Mouse (Mus musculus): ENCODE results near the gene Gm20388. TPM values are rescaled to one million over a fixed set of nuclear protein-coding genes. Genes with fewer than 3 reads are reported as not detected.

Gm20388 gene
- polyA plus RNA-seq, 1 experiment from 2014 or later = 7.4 TPM

- Histone ChIP-seq H3K36me3 (no peaks in the 10 kb centered on the region), H3K4me3 (replicated peaks) (no peak overlapping the region), H3K9me3 (replicated peaks) (no peaks in the 10 kb centered on the region), H3K27me3 (no peaks in the 10 kb centered on the region), H3K9ac (no peak overlapping the region), H3K4me1 (peaks cover 39% of the 10 kb centered on the region), H3K27ac (peak overlapping the region; percentile 9; the same call in 1 of the 2 replicates), H3K4me2 (no peak overlapping the region)
- ATAC-seq (replicated peaks; ENCODE audit: low FRiP score) = no peak
- 70% methylated on average over 6 of the region's 6 CpGs for whole genome bisulfite sequencing
Measured at GRCm38 (mm10) chr8:123034171-123034570, 3123.5 kb downstream of the Gm20388 start.

- Histone ChIP-seq H3K27ac (no peak overlapping the region), H3K4me1 (peaks cover 57% of the 10 kb centered on the region), H3K9me3 (replicated peaks) (no peaks in the 10 kb centered on the region), H3K36me3 (no peaks in the 10 kb centered on the region), H3K27me3 (no peaks in the 10 kb centered on the region), H3K4me2 (no peak overlapping the region), H3K4me3 (replicated peaks) (no peak overlapping the region), H3K9ac (no peak overlapping the region)
- ATAC-seq (replicated peaks; ENCODE audit: low FRiP score) = no peak
- WGBS = 41% methylated on average over 3 of the region's 3 CpGs
Measured at GRCm38 (mm10) chr8:123036956-123037355, 3126.3 kb downstream of the Gm20388 start.

GRCm38 (mm10) chr8:123037487-123037886 lies 3126.8 kb downstream of the Gm20388 start:
- H3K4me3 ChIP-seq (replicated peaks) = no peak overlapping the region
- no peaks in the 10 kb centered on the region for H3K9me3 ChIP-seq (replicated peaks)
- 79% methylated on average over 11 of the region's 11 CpGs for WGBS
- H3K9ac ChIP-seq = no peak overlapping the region
- H3K27me3 ChIP-seq = no peaks in the 10 kb centered on the region
- H3K27ac ChIP-seq = no peak overlapping the region
- H3K36me3 ChIP-seq = no peaks in the 10 kb centered on the region
- H3K4me2 ChIP-seq = no peak overlapping the region
- no peak for ATAC-seq (replicated peaks; ENCODE audit: low FRiP score)
- peaks cover 57% of the 10 kb centered on the region for H3K4me1 ChIP-seq

- Histone ChIP-seq H3K4me1 (peaks cover 60% of the 10 kb centered on the region), H3K4me2 (no peak overlapping the region), H3K9me3 (replicated peaks) (no peaks in the 10 kb centered on the region), H3K27me3 (no peaks in the 10 kb centered on the region), H3K36me3 (no peaks in the 10 kb centered on the region), H3K4me3 (replicated peaks) (no peak overlapping the region), H3K9ac (no peak overlapping the region), H3K27ac (no peak overlapping the region)
- 51% methylated on average over 2 of the region's 2 CpGs for WGBS
- ATAC-seq (replicated peaks; ENCODE audit: low FRiP score) = no peak
Measured at GRCm38 (mm10) chr8:123038351-123038750, 3127.7 kb downstream of the Gm20388 start.

DNA sequence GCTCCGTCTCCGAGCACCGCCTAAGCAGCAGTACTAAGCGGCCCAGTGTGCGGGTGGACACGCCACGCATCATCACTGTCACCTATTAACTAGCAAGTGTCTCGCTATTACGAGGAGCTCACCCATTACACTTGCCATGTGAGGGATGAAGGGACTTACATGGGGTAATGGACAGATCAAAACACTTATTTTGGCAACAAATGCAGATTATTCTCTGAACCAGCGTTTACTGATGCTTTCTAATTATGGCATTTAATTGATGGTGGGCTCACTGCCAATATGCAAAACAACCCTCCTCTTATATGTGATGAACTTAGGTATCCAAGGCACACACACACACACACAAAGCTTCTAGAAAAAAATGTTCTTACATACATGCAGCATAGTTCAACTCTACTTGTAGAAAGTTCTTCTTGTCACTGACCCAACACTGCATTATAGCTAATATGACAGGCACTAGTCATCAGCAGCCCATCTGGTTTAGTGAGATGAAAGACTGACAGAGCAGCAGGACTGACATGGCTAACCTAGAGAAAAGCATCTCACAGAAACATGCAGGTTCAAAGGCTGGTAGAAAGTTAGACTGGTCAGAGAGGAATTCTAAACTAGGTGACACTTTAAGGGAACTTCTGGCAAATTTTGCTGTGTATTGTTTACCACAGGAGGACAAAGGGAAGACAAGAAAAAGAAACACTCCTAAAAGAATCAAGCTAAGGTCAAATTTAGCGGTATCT lies 3128.9 kb downstream of the Gm20388 start:
- 68% methylated on average over 11 of the region's 11 CpGs for WGBS
- peak overlapping the region; percentile 100 for H3K4me3 ChIP-seq (replicated peaks)
- peak overlapping the region; percentile 99; the same call in 1 of the 2 replicates for H3K27ac ChIP-seq
- no peaks in the 10 kb centered on the region for H3K9me3 ChIP-seq (replicated peaks)
- peak overlapping the region; percentile 100; the same call in 1 of the 2 replicates for H3K9ac ChIP-seq
- ATAC-seq (replicated peaks; ENCODE audit: low FRiP score) = no peak
- no peaks in the 10 kb centered on the region for H3K27me3 ChIP-seq
- H3K36me3 ChIP-seq = no peaks in the 10 kb centered on the region
- H3K4me1 ChIP-seq = peaks cover 56% of the 10 kb centered on the region
- peak overlapping the region; percentile 80 for H3K4me2 ChIP-seq

- WGBS = 10% methylated on average over 4 of the region's 4 CpGs
- H3K36me3 ChIP-seq = no peaks in the 10 kb centered on the region
Measured at GRCm38 (mm10) chr8:123040110-123040650, 3129.5 kb downstream of the Gm20388 start.

DNA sequence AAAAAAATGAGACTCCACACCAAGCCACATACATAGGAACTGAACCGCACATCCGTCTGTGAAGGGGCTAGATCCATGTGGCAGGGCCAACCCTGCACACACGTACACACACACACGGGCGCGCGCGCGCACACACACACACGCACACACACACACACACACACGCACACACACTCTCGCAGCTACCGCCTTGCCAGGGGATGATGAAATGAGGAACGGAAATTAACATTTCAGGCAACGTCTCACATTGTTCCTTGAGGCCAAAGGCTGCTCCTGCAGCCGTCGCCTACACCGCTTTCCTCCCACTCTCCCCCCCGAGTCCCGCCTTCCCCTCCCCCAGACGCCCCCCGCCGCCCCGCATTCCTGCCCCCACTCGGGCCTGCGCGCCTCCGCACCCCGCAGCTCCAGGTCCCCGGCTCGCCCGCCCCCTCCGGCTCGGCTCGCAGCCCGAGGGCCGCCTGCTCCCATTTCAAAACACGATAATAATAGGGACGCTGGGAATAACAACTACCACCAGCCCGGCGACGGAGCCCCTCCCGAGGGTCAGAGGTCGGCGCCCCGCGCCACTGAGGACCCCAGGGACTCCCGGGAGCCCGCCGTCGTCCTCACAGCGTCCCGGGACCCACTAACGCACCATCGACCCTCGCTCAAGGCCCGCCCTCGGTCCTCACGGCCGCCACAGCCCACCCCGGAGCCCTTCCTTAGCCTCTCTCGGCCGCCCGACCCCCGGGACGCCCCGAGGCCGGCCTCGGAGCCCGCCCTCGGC lies 3130.6 kb downstream of the Gm20388 start:
- peak overlapping the region; percentile 99 for H3K27ac ChIP-seq
- WGBS = under 1% methylated on average over 63 of the region's 71 CpGs
- ATAC-seq (replicated peaks; ENCODE audit: low FRiP score) = no peak; the same call in 1 of the 2 replicates

More at GRCm38 (mm10) chr8:123040110-123040650, 3129.5 kb downstream of the Gm20388 start:
- Histone ChIP-seq H3K27me3 (no peaks in the 10 kb centered on the region), H3K9ac (peak overlapping the region; percentile 100), H3K27ac (peak overlapping the region; percentile 99), H3K4me3 (replicated peaks) (peak overlapping the region; percentile 100), H3K9me3 (replicated peaks) (no peaks in the 10 kb centered on the region), H3K4me1 (peaks cover 54% of the 10 kb centered on the region), H3K4me2 (peak overlapping the region; percentile 80)
- ATAC-seq (replicated peaks; ENCODE audit: low FRiP score) = no peak

DNA sequence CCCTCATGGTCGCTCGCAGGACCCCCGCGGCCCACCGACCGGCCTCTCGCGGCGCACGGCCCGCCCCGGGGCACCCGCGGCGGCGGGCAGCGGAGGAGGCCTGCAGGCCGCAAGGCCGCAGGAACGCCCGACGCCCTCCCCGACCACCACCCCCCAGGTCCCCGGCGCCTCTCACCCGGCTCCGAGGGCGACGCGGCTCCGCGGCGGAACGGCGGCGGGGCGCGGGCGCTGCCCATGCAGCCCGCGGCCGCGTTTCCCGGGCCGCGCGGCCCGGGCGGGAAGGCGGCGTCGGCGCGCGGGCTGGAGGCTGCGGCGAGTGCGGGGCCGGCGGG lies 3131.1 kb downstream of the Gm20388 start:
- H3K27ac ChIP-seq = peak overlapping the region; percentile 99
- no peaks in the 10 kb centered on the region for H3K9me3 ChIP-seq (replicated peaks)
- peaks cover 46% of the 10 kb centered on the region for H3K4me1 ChIP-seq
- ATAC-seq (replicated peaks; ENCODE audit: low FRiP score) = peak; percentile 22
- H3K4me3 ChIP-seq (replicated peaks) = peak overlapping the region; percentile 100
- under 1% methylated on average over 57 of the region's 60 CpGs for whole genome bisulfite sequencing
- peak overlapping the region; percentile 80 for H3K4me2 ChIP-seq
- peak overlapping the region; percentile 100 for H3K9ac ChIP-seq
- H3K27me3 ChIP-seq = no peaks in the 10 kb centered on the region
- H3K36me3 ChIP-seq = no peaks in the 10 kb centered on the region

More for the DNA sequence above, 3130.6 kb downstream of the Gm20388 start:
- Histone ChIP-seq H3K36me3 (no peaks in the 10 kb centered on the region), H3K4me1 (peaks cover 49% of the 10 kb centered on the region), H3K27me3 (no peaks in the 10 kb centered on the region), H3K4me3 (replicated peaks) (peak overlapping the region; percentile 100), H3K9ac (peak overlapping the region; percentile 100), H3K4me2 (peak overlapping the region; percentile 80), H3K9me3 (replicated peaks) (no peaks in the 10 kb centered on the region)

DNA sequence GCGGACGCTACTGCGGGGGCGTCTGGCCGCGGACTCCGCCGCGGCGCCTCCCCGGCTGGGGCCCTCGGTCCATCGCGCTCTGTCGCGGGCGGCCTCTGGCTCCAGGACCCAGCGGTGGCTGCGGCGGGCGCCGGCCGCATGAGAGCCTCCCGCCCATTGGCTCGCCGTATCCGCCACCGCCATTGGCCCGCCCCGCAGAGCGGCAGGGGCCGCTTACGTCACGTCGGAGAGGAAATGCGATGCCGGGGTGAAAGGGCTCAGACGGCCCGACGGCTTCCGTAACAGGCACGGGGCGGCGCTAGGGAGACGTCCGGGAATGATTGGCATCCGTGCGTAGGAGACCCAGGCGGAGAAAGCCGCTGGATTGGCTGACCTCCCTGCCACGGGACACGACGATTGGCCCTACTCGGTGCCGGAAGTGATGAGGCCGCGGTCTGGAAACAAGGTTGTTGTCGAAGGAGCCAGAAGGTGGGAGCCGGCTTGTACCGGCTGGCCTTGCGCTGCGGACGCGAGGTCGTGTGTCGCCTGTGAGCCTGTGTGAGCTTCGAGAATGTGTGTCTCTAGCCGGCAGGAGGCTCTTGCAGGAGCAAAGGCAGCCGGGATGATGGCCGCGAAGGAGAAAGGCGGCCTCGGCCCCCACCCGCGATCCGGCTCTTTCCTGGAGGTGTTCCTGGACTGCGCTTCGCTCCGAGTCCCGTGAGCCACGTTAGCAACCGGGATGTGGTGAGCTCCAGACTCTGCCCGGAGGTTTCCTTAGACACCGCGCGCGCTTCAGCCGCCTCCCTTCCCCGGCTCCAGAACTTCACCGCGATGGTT lies 3131.7 kb downstream of the Gm20388 start, which contains the start of gene Ankrd11:
TSS of gene Ankrd11 (minus strand) at position 120 of the 816 bp plus-strand sequence.
- H3K4me2 ChIP-seq = peak within 1 kb of the TSS; percentile 80
- H3K4me3 ChIP-seq (replicated peaks) = peak within 1 kb of the TSS; percentile 100
- H3K9ac ChIP-seq = peak within 1 kb of the TSS; percentile 100
- H3K4me1 ChIP-seq = peaks cover 43% of the 10 kb centered on the region
- peak; percentile 98 for ATAC-seq (replicated peaks; ENCODE audit: low FRiP score)
- no peaks in the 10 kb centered on the region for H3K27me3 ChIP-seq
- WGBS = under 1% methylated on average over 91 of the region's 91 CpGs
- no peaks in the 10 kb centered on the region for H3K36me3 ChIP-seq
- H3K27ac ChIP-seq = peak within 1 kb of the TSS; percentile 99
- no peaks in the 10 kb centered on the region for H3K9me3 ChIP-seq (replicated peaks)

DNA sequence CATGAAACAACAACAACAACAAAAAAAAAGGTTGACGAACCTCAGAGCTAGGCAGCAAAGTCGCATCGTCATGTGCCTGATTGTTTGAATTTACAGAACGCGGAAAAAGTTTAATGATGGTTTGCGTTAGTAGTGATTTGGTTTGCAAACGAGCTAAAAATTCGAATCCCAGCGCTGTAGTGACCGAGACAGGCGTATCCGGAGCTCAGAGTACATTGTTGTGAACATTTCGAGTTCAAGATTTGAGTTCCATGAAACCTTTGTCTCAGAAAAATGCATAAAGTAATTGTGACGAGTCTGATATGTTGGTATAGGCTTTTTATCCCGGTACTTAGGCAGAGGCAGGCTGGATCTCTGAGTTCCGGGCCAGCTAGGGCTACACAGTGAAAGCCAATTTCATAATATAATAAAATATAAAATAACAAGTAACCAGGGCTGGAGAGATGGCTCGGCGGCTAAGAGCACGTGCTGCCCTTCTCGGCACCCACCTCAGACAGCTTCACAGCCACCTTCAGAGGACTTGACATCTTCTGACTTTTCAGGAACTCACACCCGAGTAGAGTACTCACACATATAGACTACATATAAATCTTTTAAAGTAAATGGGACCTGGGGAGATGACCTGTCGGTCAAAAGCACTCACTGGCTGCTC lies 3132.5 kb downstream of the Gm20388 start:
- no peak for ATAC-seq (replicated peaks; ENCODE audit: low FRiP score)
- no peaks in the 10 kb centered on the region for H3K9me3 ChIP-seq (replicated peaks)
- WGBS = 12% methylated on average over 22 of the region's 22 CpGs
- H3K27ac ChIP-seq = peak overlapping the region; percentile 99
- peak overlapping the region; percentile 75 for H3K4me2 ChIP-seq
- peak overlapping the region; percentile 91 for H3K9ac ChIP-seq
- no peaks in the 10 kb centered on the region for H3K36me3 ChIP-seq
- peak overlapping the region; percentile 100 for H3K4me3 ChIP-seq (replicated peaks)
- no peaks in the 10 kb centered on the region for H3K27me3 ChIP-seq
- H3K4me1 ChIP-seq = peaks cover 44% of the 10 kb centered on the region

DNA sequence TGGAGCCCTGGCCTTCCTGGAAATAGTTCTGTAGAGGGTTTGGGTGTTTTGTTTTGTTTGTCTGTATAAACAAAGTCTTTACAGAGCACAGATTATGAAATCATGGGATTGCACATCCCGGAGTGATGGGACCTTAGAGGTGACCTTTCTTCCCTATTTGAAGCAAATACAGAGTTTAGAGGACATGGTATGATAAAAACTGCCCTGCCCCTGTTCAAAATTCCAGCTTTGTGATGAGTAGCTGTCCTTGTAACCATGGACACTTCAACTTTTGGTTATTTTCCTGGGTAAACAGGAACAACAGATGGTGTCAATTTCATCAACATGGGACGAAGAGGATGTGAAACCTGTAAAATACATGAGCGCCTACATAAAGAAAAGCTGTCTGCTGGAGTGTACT lies 3133.3 kb downstream of the Gm20388 start:
- Histone ChIP-seq H3K4me2 (peak overlapping the region; percentile 75; the same call in 1 of the 2 replicates), H3K9me3 (replicated peaks) (no peaks in the 10 kb centered on the region), H3K27me3 (no peaks in the 10 kb centered on the region), H3K4me1 (peaks cover 38% of the 10 kb centered on the region), H3K36me3 (no peaks in the 10 kb centered on the region), H3K27ac (no peak overlapping the region), H3K9ac (no peak overlapping the region), H3K4me3 (replicated peaks) (no peak overlapping the region)
- no peak for ATAC-seq (replicated peaks; ENCODE audit: low FRiP score)
- 77% methylated on average over 3 of the region's 3 CpGs for WGBS
